Mouse (Mus musculus) cerebellum, adult 2 months (tissue): Measurements from ENCODE around the gene Carm1.

Experiments used
- CTCF ChIP-seq: fragments of 200-500 bp; IDR thresholded peaks from 2 replicates; pipeline ENCODE4 v1.5.1; 2011; ENCODE audit warnings: low read depth, mild to moderate bottlenecking, control low read depth, low read length, moderate library complexity, borderline replicate concordance; ENCODE audit not compliant: insufficient read depth
- POLR2A ChIP-seq: fragments of 200-500 bp; IDR thresholded peaks from 2 replicates; pipeline ENCODE4 v1.6.1; 2011; ENCODE audit warnings: low read length, control low read depth, borderline replicate concordance; ENCODE audit not compliant: insufficient read depth

DNA sequence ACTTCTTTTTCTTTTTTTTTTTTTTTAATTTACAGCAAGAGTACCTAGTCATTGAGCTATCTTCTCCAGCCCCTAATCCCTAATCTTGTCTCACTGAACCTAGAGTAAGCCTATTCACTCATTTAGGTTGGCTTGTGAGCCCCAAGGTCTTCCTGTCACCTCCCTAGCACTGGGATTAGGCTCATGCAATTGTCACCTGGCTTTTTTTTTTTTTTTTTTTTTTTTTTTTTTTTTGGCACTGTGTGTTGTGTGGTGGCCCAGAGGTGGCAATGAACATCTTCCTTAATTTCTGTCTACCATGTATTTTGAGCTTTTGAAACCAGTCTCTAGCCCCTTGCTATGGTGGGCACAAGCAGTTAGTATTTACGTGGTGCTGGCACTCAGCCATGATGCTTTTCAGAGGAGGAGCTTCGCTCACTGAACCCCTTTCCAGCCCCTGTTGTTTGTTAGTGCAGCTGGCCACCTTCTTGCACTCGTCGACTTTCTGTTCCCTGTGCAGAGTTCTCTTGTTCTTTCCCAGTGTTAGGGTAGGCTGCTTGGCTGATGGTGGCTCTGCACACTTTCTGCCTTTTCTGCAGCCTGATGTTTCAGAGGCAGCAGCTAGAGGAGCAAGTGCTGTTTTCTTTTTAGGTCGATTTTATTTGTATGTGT, 80.6 kb downstream of the Carm1 start:
- TF ChIP-seq POLR2A (no peak), CTCF (no peak)
